Comparison of ENCODE assay signal across 11 mouse cellular contexts in the genomic region with DNA sequence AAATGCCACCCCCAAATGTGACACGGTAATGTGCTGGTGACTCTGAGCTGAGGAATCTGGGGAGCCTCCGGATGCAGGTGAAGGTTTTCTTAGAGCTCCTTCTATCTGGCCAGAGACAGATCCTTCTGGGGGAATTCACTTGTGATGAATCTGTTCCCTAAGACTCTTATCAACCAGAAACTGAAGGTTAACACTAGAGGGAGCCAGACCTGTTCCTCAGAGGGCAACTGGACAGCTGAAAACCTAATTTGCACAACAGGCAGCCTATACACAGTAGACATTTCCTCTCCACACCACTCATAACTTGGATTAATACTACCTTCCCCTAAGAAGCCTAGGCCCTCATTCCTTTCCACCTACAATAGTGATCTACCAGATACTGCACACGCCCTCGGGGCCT.
DNase-seq lines count a peak whose midpoint lies in the region; ATAC-seq and TF ChIP-seq lines count a peak whose summit lies in the region.
"Had no signal": no experiment of that assay in that cellular context is flagged by ENCODE, and none has a peak within 500 bp of the region (broad histone marks: within the 10 kb centered on the region; RNA-seq: fewer than 3 reads in every experiment).

No protein-coding gene starts in this region.

- H3K9me3 ChIP-seq in heart, embryonic 10.5 days, result no peaks in the 10 kb centered on the region
- H3K9me3 ChIP-seq in liver, embryonic 14.5 days (ENCODE audit: control insufficient read depth, low read length), result no peaks in the 10 kb centered on the region
- H3K9me3 ChIP-seq in liver, embryonic 12.5 days (replicated peaks), result no peaks in the 10 kb centered on the region
- H3K9me3 ChIP-seq in E14TG2a.4 (ENCODE audit: low read length), result no peaks in the 10 kb centered on the region
- H3K9me3 ChIP-seq: heart, embryonic 13.5 days had no signal

- TF ChIP-seq EP300 in liver, embryonic 14.5 days (IDR thresholded peaks at IDR 0.05; ENCODE audit: low read depth), result no peak

- peak; percentile 60 for DNase-seq in heart, adult 11 months
- no peak for DNase-seq in heart, embryonic 10.5 days (ENCODE audit: low spot score)
- DNase-seq in liver, embryonic 14.5 days (ENCODE audit: low read depth in 3 of 3, low spot score in 3 of 3), result no peak
- DNase-seq in embryo, embryonic 10 days (ENCODE audit: low spot score), result peak; percentile 69
- no peak for DNase-seq in urinary bladder, postnatal 10 days (ENCODE audit: low spot score)
- DNase-seq: kidney, postnatal 4 days had no signal

- H3K4me3 ChIP-seq in heart, embryonic 10.5 days, result no peak overlapping the region
- no peak overlapping the region for H3K4me3 ChIP-seq in liver, embryonic 14.5 days (ENCODE audit: insufficient read depth in 1 of 2, low read depth in 2 of 2, low read length in 2 of 2)
- H3K4me3 ChIP-seq in liver, embryonic 12.5 days, result no peak overlapping the region
- H3K4me3 ChIP-seq in E14TG2a.4 (replicated peaks; ENCODE audit: low read length), result no peak overlapping the region
- H3K4me3 ChIP-seq: heart, embryonic 13.5 days; myocyte had no signal

- H3K27ac ChIP-seq in heart, embryonic 10.5 days, result no peak overlapping the region
- no peak overlapping the region for H3K27ac ChIP-seq in liver, embryonic 14.5 days
- no peak overlapping the region for H3K27ac ChIP-seq in liver, embryonic 12.5 days
- H3K27ac ChIP-seq: heart, embryonic 13.5 days had no signal

- no peaks in the 10 kb centered on the region for H3K27me3 ChIP-seq in heart, embryonic 10.5 days (ENCODE audit: insufficient read depth, poor library complexity, severe bottlenecking)
- H3K27me3 ChIP-seq in liver, embryonic 14.5 days (ENCODE audit: control insufficient read depth, insufficient read depth, low read length), result no peaks in the 10 kb centered on the region
- no peaks in the 10 kb centered on the region for H3K27me3 ChIP-seq in liver, embryonic 12.5 days (replicated peaks)
- H3K27me3 ChIP-seq in E14TG2a.4 (ENCODE audit: insufficient read depth, low read length), result peaks cover 18% of the 10 kb centered on the region
- H3K27me3 ChIP-seq: heart, embryonic 13.5 days had no signal

- ATAC-seq in liver, embryonic 14.5 days (ENCODE audit: insufficient read depth), result no peak
- no peak for ATAC-seq in liver, embryonic 12.5 days
- no peak for ATAC-seq in granulocyte monocyte progenitor cell, adult 5-6 weeks (replicated peaks; ENCODE audit: poor library complexity, severe bottlenecking)

- H3K4me1 ChIP-seq in heart, embryonic 10.5 days, result peaks cover 23% of the 10 kb centered on the region
- H3K4me1 ChIP-seq in liver, embryonic 14.5 days (replicated peaks; ENCODE audit: control insufficient read depth in 2 of 2, insufficient read depth in 2 of 2, low read length in 1 of 2), result no peaks in the 10 kb centered on the region
- H3K4me1 ChIP-seq in liver, embryonic 12.5 days, result no peaks in the 10 kb centered on the region
- H3K4me1 ChIP-seq in E14TG2a.4 (replicated peaks; ENCODE audit: low read depth, low read length), result peaks cover 38% of the 10 kb centered on the region

- 68% methylated on average over 4 of the region's 4 CpGs for WGBS in heart, embryonic 10.5 days
- 47% methylated on average over 4 of the region's 4 CpGs for WGBS in liver, embryonic 14.5 days (ENCODE audit: insufficient replicate concordance)
- 54% methylated on average over 4 of the region's 4 CpGs for WGBS in liver, embryonic 12.5 days (ENCODE audit: insufficient replicate concordance)

- no peak overlapping the region for H3K9ac ChIP-seq in liver, embryonic 14.5 days (replicated peaks)
- H3K9ac ChIP-seq in liver, embryonic 12.5 days, result no peak overlapping the region
- H3K9ac ChIP-seq: heart, embryonic 13.5 days had no signal

- no peak overlapping the region for H3K4me2 ChIP-seq in liver, embryonic 14.5 days (ENCODE audit: low read depth)
- no peak overlapping the region for H3K4me2 ChIP-seq in liver, embryonic 12.5 days
- H3K4me2 ChIP-seq: heart, embryonic 13.5 days had no signal

- TF ChIP-seq CTCF in liver, embryonic 14.5 days (IDR thresholded peaks at IDR 0.05; ENCODE audit: low read depth), result 0 out of 2 replicates have a peak, but pooled peaks have one; percentile 21
- peak; percentile 45 for TF ChIP-seq CTCF in E14TG2a.4 (conservative IDR thresholded peaks at IDR 0.05; ENCODE audit: low read length)

- no peaks in the 10 kb centered on the region for H3K36me3 ChIP-seq in heart, embryonic 10.5 days
- H3K36me3 ChIP-seq in liver, embryonic 14.5 days (replicated peaks; ENCODE audit: control insufficient read depth, insufficient read depth, low read depth), result no peaks in the 10 kb centered on the region
- no peaks in the 10 kb centered on the region for H3K36me3 ChIP-seq in liver, embryonic 12.5 days
- no peaks in the 10 kb centered on the region for H3K36me3 ChIP-seq in E14TG2a.4 (ENCODE audit: insufficient read depth, low read length)
- H3K36me3 ChIP-seq: heart, embryonic 13.5 days had no signal

Comparison
In these comparisons a context has a peak if more than half of its experiments do, and no peak if none do; other contexts are left out.
1. DNase-seq: peak in heart, adult 11 months (single experiment) and embryo, embryonic 10 days (single experiment); none in heart, embryonic 10.5 days (single experiment), liver, embryonic 14.5 days (0 of 3) and urinary bladder, postnatal 10 days (single experiment).